Mouse (Mus musculus): ENCODE results near the gene Umad1. TPM values are rescaled to one million over a fixed set of nuclear protein-coding genes. Genes with fewer than 3 reads are reported as not detected.
"Not testable (repeated sequence)": the region's sequence is repeated elsewhere in the genome, so short reads cannot be mapped to it uniquely, and the experiment has no call there.

Umad1 gene
- polyA plus RNA-seq, 1 experiment = 14.2 TPM

DNA sequence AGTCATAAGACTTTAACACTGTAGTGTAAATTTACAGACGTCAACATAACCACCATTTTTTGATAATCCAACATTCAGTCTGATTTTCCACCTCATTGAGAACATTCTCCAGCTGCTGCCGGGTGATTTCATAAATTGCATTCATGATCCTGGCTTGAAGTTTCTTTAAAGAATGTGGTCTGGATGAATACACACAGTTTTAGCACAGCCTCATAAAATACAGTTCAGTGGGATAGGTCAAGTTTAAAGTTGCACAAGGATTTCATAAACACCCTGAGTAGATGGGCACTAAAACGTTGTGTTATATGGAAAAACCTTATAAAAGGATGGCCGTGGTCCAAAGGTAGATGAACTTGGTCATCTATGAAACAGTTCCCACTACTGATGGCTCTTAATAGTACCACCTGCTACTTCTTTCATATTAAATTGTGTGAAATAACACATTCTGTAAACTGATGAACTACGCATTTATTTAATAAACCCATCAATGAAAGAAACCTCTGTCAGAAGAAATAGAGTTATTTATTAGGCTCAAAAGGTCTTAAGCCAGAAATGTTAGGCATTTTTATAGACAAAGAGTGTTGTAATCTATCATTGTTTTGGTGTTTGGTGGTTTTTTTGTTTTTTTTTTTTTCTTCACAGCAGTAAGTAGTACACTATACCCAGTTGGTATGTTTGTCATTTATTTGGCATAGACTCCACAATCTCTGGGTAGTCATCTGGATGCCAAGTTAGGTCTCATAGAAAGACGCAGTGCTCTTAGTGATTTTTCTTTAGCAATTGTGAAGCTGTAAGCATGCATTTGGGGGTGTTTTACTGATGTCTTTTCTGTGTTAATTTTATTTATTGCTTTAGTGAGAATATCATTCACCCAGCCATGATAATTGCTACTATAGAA is 49.0 kb downstream of the Umad1 start:
- Histone ChIP-seq H3K27me3 (replicated peaks) (no peaks in the 10 kb centered on the region), H3K4me3 (replicated peaks) (no peak overlapping the region), H3K4me1 (peaks cover 4% of the 10 kb centered on the region), H3K36me3 (replicated peaks; ENCODE audit: low read length) (no peaks in the 10 kb centered on the region), H3K9me3 (no peaks in the 10 kb centered on the region)
- TF ChIP-seq GATA1 (IDR thresholded peaks at IDR 0.05; ENCODE audit: borderline replicate concordance, low read length) = no peak
- TF ChIP-seq FLI1 (IDR thresholded peaks at IDR 0.05; ENCODE audit: low read length) = no peak

DNA sequence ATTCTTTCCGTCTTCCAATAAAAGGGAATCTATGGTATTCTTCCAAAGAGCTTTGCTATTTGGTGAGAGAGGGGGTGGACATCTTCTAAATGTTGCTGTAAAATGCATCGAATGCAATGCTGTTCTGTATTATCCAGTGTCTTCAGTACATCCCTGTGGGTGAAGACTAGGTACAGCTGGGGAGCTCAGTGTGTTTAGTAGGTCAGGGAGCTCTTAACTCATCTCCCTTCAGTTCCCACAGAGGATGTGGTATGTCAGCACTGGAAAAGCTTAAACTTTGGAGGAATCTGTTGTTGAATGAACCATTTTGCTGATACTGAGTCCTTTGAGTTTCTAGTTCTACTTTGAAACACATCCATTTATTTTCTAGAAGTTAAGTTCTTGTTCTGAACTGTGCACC is 53.5 kb downstream of the Umad1 start:
- Histone ChIP-seq H3K9me3 (no peaks in the 10 kb centered on the region), H3K4me3 (replicated peaks) (no peak overlapping the region), H3K4me1 (peaks cover 4% of the 10 kb centered on the region), H3K27me3 (replicated peaks) (no peaks in the 10 kb centered on the region), H3K36me3 (replicated peaks; ENCODE audit: low read length) (no peaks in the 10 kb centered on the region)
- no peak for TF ChIP-seq FLI1 (IDR thresholded peaks at IDR 0.05; ENCODE audit: low read length)
- TF ChIP-seq GATA1 (IDR thresholded peaks at IDR 0.05; ENCODE audit: borderline replicate concordance, low read length) = no peak

DNA sequence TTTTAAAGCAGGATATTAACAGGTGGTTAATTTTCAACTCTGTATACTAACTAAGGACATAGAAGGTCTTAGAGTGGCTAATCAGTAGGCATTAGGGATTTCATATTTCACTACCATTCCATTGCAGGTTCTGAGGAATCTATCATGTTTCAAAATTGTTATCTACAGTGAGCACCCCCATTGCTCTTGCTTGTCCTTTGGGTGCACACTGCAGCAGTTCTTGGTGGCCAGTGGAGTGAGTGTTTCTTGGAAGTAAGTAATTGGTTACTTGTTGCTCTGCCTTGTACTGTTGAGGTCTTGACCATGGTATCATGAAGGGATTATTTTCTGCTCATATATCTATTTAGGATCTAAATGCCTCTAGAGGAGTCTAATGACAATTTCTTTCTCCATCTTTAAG is 57.1 kb downstream of the Umad1 start:
- H3K27me3 ChIP-seq (replicated peaks) = no peaks in the 10 kb centered on the region
- H3K4me3 ChIP-seq (replicated peaks) = no peak overlapping the region
- no peaks in the 10 kb centered on the region for H3K36me3 ChIP-seq (replicated peaks; ENCODE audit: low read length)
- no peak for TF ChIP-seq GATA1 (IDR thresholded peaks at IDR 0.05; ENCODE audit: borderline replicate concordance, low read length)
- no peak for TF ChIP-seq FLI1 (IDR thresholded peaks at IDR 0.05; ENCODE audit: low read length)
- peaks cover 4% of the 10 kb centered on the region for H3K9me3 ChIP-seq
- peaks cover 4% of the 10 kb centered on the region for H3K4me1 ChIP-seq

DNA sequence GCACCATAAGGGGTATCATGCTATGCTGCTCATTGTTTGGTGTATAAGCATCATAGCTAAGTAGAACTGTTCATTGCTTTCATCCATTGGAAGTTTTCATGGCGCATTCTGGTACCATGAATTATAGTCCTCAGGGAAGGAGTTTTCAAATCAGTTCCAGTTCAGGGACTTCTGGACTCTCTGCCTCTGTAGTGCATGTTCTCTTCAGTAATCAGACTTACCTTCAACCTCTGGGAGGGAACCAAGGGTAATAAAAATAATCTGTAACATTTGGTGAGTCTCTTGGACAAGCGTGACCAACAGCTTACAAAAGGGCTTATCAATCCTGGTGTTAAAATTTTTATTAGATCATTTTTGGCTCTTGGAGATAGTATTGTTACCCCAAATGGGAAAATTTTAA is 60.5 kb downstream of the Umad1 start:
- Histone ChIP-seq H3K27me3 (replicated peaks) (no peaks in the 10 kb centered on the region), H3K36me3 (replicated peaks; ENCODE audit: low read length) (no peaks in the 10 kb centered on the region), H3K4me1 (no peaks in the 10 kb centered on the region), H3K9me3 (peaks cover 4% of the 10 kb centered on the region), H3K4me3 (replicated peaks) (no peak overlapping the region)
- TF ChIP-seq GATA1 (IDR thresholded peaks at IDR 0.05; ENCODE audit: borderline replicate concordance, low read length) (no peak), FLI1 (IDR thresholded peaks at IDR 0.05; ENCODE audit: low read length) (no peak)

DNA sequence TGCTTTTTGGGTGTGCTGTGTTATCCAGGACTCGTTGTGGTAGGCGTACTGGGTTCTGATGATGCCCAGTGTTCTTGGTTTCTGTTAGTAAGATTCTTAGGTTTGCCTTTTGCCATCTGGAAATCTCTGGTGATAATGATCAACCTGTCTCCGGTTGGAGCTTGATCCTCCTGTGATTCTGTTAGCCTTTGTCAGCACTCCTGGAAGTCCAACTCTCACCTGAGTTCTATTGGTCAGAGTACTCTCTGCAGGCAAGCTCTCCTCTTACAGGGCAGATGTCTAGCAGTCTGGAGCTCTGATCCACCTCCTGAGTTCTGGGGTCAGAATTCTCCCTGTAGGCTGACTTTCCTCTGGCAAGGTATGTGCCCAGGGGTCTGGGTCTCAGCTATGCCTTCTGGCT is 72.4 kb downstream of the Umad1 start:
- not testable (repeated sequence) for H3K36me3 ChIP-seq (replicated peaks; ENCODE audit: low read length); H3K4me1 ChIP-seq; H3K27me3 ChIP-seq (replicated peaks); H3K4me3 ChIP-seq (replicated peaks); H3K9me3 ChIP-seq

DNA sequence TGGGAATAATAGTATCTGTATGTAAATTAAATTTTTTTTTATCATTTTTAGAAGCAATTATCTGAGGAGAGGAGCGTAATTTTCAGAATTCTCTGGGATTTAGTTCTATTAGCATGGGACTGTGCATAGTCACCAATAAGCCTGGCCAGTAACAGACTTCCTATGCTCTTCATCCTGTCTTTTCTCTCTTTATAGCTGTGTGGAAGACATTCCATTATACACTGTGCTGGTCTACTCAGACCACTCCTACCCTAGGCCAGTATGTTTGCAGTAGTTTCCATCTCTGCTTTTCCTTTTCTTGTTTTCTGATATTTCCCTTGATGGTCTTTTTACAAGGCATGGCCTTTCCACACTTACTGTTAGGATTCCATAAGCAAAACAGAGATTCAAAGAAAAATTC is 74.3 kb downstream of the Umad1 start:
- H3K9me3 ChIP-seq = no peaks in the 10 kb centered on the region
- no peak overlapping the region for H3K4me3 ChIP-seq (replicated peaks)
- H3K4me1 ChIP-seq = peaks cover 5% of the 10 kb centered on the region
- TF ChIP-seq FLI1 (IDR thresholded peaks at IDR 0.05; ENCODE audit: low read length) (no peak), GATA1 (IDR thresholded peaks at IDR 0.05; ENCODE audit: borderline replicate concordance, low read length) (no peak)
- no peaks in the 10 kb centered on the region for H3K27me3 ChIP-seq (replicated peaks)
- H3K36me3 ChIP-seq (replicated peaks; ENCODE audit: low read length) = peaks cover 2% of the 10 kb centered on the region

DNA sequence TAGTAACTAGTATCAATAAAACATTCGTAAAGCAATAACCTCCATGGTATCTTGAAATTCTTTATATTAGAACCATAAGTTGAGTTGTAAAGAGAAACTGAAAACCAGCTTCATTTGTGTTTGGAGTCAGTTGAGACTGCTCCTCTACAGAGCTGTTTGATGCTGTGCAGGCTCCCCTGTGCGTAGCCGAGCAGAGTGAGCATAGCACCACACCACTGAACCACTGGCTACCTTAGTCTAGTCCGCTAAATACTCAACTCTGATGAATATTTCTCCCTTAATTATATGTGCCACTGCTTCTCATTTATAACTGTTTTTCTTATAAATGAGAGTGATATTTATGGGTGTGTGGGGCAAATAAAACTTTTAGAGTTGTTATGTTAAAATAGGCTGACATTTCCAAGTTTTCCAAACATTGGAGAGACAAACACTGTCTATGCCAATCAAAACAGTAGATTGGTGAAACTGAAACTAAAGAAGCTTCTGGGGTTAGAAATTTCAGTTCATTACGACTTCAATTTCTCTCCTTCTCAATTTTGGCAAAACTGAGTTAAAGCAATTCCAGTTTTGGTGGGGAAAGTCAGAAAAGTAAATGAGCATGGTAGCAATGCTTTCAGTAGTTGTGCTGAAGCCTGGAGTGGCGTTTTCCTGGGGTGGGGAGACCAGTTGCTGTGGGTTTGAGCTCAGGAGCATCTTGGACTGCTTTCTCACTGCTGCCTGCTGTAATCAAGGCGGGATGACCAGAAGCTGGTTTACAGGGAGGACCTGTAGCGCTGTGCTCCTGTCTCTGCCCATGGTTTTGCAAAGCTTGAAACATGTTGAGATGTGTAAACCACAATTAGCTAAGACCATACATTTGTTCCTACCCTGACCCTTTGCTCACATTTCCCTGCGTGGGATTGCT is 77.7 kb downstream of the Umad1 start:
- Histone ChIP-seq H3K27me3 (replicated peaks) (no peaks in the 10 kb centered on the region), H3K36me3 (replicated peaks; ENCODE audit: low read length) (peaks cover 2% of the 10 kb centered on the region), H3K9me3 (no peaks in the 10 kb centered on the region), H3K4me1 (peaks cover 9% of the 10 kb centered on the region), H3K4me3 (replicated peaks) (peak overlapping the region; percentile 70)
- TF ChIP-seq GATA1 (IDR thresholded peaks at IDR 0.05; ENCODE audit: borderline replicate concordance, low read length) (no peak), FLI1 (IDR thresholded peaks at IDR 0.05; ENCODE audit: low read length) (no peak)

DNA sequence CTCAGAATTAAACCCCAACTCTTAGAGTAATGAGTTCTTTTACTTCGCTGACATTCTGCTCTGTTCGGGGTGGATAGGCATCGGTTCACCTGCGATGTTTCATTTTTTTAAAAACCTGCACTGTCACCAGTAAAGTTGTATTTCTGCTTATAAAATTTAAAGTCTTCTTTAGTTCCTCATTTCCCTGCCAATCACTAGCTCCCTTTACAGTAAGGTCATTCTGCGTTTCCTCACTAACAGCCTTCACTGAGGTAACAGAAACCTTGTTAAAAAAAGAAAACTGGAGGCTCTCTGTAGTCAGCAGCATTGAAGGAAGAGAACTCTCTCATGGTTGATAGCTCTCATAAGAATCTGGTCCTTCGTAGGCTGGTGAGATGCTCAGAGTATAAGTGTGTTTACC is 80.4 kb downstream of the Umad1 start:
- Histone ChIP-seq H3K4me3 (replicated peaks) (no peak overlapping the region), H3K9me3 (no peaks in the 10 kb centered on the region), H3K27me3 (replicated peaks) (no peaks in the 10 kb centered on the region), H3K4me1 (peaks cover 18% of the 10 kb centered on the region), H3K36me3 (replicated peaks; ENCODE audit: low read length) (peaks cover 2% of the 10 kb centered on the region)
- TF ChIP-seq FLI1 (IDR thresholded peaks at IDR 0.05; ENCODE audit: low read length) = no peak

DNA sequence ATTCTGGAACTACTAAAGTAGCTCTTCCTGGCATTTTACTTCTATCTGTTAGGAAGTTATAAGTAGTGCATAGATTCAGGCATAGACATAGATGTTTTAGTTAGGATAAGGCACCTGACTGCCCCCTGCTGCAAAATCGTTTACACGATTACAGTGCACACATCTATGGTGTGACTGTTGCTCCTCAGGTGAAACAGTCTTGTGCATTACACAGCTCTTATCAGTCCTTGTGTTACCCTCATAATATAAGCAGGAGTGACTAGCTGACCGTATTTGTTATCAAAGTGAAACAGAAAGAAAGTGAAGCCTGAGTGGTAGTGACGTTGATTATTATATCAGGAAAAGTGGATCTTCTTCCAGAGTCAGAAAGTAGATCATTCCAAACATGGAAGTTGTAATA is 84.2 kb downstream of the Umad1 start:
- Histone ChIP-seq H3K27me3 (replicated peaks) (no peaks in the 10 kb centered on the region), H3K36me3 (replicated peaks; ENCODE audit: low read length) (no peaks in the 10 kb centered on the region), H3K9me3 (no peaks in the 10 kb centered on the region), H3K4me3 (replicated peaks) (peak overlapping the region; percentile 5), H3K4me1 (peaks cover 28% of the 10 kb centered on the region)
- TF ChIP-seq FLI1 (IDR thresholded peaks at IDR 0.05; ENCODE audit: low read length) = no peak
- no peak for TF ChIP-seq GATA1 (IDR thresholded peaks at IDR 0.05; ENCODE audit: borderline replicate concordance, low read length)

DNA sequence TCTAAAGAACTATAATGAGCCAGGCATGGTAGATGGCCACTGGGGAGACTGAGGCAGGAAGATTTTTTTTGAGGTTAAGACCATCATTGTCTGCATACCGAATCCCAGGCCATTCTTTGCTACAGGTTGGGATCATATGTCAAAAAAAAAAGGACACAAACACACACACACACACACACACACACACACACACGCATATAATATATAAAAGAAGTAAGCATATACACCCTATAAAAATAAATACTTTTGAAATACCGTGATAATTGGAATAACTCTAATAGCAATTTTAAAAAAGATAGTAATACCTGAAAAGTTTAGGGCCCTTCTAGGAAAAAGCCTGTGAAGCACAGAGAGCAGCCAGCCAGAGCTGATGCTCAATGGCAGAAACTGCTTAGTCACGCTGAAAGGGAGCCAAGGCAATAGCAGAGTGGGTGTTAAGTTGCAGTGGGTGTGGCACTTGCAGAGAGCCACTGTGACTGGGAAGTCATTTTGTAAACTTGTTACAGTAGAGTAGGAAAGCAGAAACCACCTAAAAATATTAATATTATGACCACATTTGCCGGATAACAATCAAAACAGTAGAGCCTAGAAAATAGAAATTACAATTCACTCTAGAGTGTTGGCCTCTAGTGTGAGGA is 86.2 kb downstream of the Umad1 start:
- H3K27me3 ChIP-seq (replicated peaks) = no peaks in the 10 kb centered on the region
- no peaks in the 10 kb centered on the region for H3K36me3 ChIP-seq (replicated peaks; ENCODE audit: low read length)
- H3K4me3 ChIP-seq (replicated peaks) = no peak overlapping the region
- peaks cover 38% of the 10 kb centered on the region for H3K4me1 ChIP-seq
- no peaks in the 10 kb centered on the region for H3K9me3 ChIP-seq
- TF ChIP-seq GATA1 (IDR thresholded peaks at IDR 0.05; ENCODE audit: borderline replicate concordance, low read length) = no peak
- no peak for TF ChIP-seq FLI1 (IDR thresholded peaks at IDR 0.05; ENCODE audit: low read length)
